Mouse (Mus musculus) limb, embryonic 14.5 days (tissue): Measurements from ENCODE around the gene Clcn3. TPM values are rescaled to one million over a fixed set of nuclear protein-coding genes. Genes with fewer than 3 reads are reported as not detected.

ENCODE experiments used
- ATAC-seq: fragments of 200-750 bp; cut with Nextera tagmentation; 2 replicates; pipeline ENCODE4 v1.8.0; 2017; ENCODE audit warnings: low read depth, moderate number of reproducible peaks, moderate TSS enrichment; ENCODE audit not compliant: low FRiP score
- DNase-seq: peaks from one replicate; pipeline ENCODE4 v3.0.0-alpha.2; 2015; ENCODE audit warnings: low spot score
- H3K27ac ChIP-seq: fragments of 300-500 bp; sonication (generic); replicated peaks from 2 replicates; pipeline ENCODE4 v1.5.1; 2014; ENCODE audit warnings: low read depth, mild to moderate bottlenecking, low read length, moderate library complexity, mixed read lengths
- H3K27me3 ChIP-seq: fragments of 300-500 bp; sonication (generic); 2 replicates; pipeline ENCODE4 v1.6.1; 2014; ENCODE audit warnings: low read length, mixed read lengths; ENCODE audit not compliant: control insufficient read depth, insufficient read depth
- H3K36me3 ChIP-seq: fragments of 300-500 bp; sonication (generic); 2 replicates; pipeline ENCODE4 v1.6.1; 2014; ENCODE audit warnings: mild to moderate bottlenecking, low read length, moderate library complexity, mixed read lengths; ENCODE audit not compliant: control insufficient read depth, insufficient read depth
- H3K4me1 ChIP-seq: fragments of 300-500 bp; sonication (generic); 2 replicates; pipeline ENCODE4 v1.6.1; 2014; ENCODE audit warnings: antibody characterized with exemption, low read length, mixed read lengths; ENCODE audit not compliant: control insufficient read depth, insufficient read depth
- H3K4me2 ChIP-seq: fragments of 300-500 bp; sonication (generic); replicated peaks from 2 replicates; pipeline ENCODE4 v1.6.1; 2014; ENCODE audit warnings: low read depth, mild to moderate bottlenecking, low read length, moderate library complexity; ENCODE audit not compliant: severe bottlenecking
- H3K4me3 ChIP-seq: fragments of 300-500 bp; sonication (generic); replicated peaks from 2 replicates; pipeline ENCODE4 v1.5.1; 2014; ENCODE audit warnings: low read length
- H3K9ac ChIP-seq: fragments of 300-500 bp; sonication (generic); 2 replicates; pipeline ENCODE4 v1.6.1; 2014; ENCODE audit warnings: mild to moderate bottlenecking, low read depth, low read length, moderate library complexity; ENCODE audit not compliant: severe bottlenecking
- H3K9me3 ChIP-seq: fragments of 300-500 bp; sonication (generic); 2 replicates; pipeline ENCODE4 v1.6.1; 2016; ENCODE audit warnings: low read length; ENCODE audit not compliant: control insufficient read depth
- POLR2A ChIP-seq: fragments of 200-500 bp; IDR thresholded peaks from 2 replicates; pipeline ENCODE4 v1.8.0; 2012; ENCODE audit warnings: inconsistent platforms, mild to moderate bottlenecking, moderate library complexity, borderline replicate concordance; ENCODE audit not compliant: insufficient read depth, insufficient read length; ENCODE audit errors: extremely low read depth
- WGBS: fragments of 180-500 bp; shearing (Covaris S2); extraction: QIAGEN DNeasy Blood & Tissue Kit; methylation state at CpG from one replicate; pipeline ENCODE4 v1.1.7; 2014; 5-methylcytosine and 5-hydroxymethylcytosine counted together
- polyA plus RNA-seq, 2 experiments: library from polyadenylated mRNA; depleted of rRNA in 1 of 2; stranded (reverse) in 1 of 2; unstranded in 1 of 2; fragments of >200 nt; fragmentation: Nextera tagmentation in 1 of 2; extraction: Ambion mirVana in 1 of 2; gene quantifications; 2 replicates each; pipeline versions ENCODE4 v1.2.1 to v1.2.3; 2012 to 2014

The Clcn3 gene
- polyA plus RNA-seq, 2 experiments, result 10.9 to 15.3 TPM

- no peak for TF ChIP-seq POLR2A
- DNase-seq (no peak), ATAC-seq (no peak)
- Histone ChIP-seq H3K4me1 (no peaks in the 10 kb centered on the region), H3K4me3 (no peak overlapping the region), H3K36me3 (no peaks in the 10 kb centered on the region), H3K27me3 (no peaks in the 10 kb centered on the region), H3K4me2 (no peak overlapping the region), H3K9me3 (no peaks in the 10 kb centered on the region), H3K9ac (no peak overlapping the region), H3K27ac (no peak overlapping the region)
- 75% methylated on average over 3 of the region's 3 CpGs for WGBS
Observed at GRCm38 (mm10) chr8:60860749-60861148, 122.4 kb downstream of the Clcn3 start.

Other genes with a start within 250 kb of the Clcn3 start
- gene Hpf1, start 92.9 kb downstream of the Clcn3 start, polyA plus RNA-seq (2012; rRNA removed), result 46.6 and 54.9 TPM in 2 replicates
- 94.5 TPM in 2 replicates for gene Hpf1, start 92.9 kb downstream of the Clcn3 start, polyA plus RNA-seq (2014; fragmentation: Nextera tagmentation; extraction: Ambion mirVana)
- 8.6 and 10.8 TPM in 2 replicates for gene Nek1, start 9.9 kb upstream of the Clcn3 start, polyA plus RNA-seq (2012; rRNA removed)
- 21.9 and 23.0 TPM in 2 replicates for gene Nek1, start 9.9 kb upstream of the Clcn3 start, polyA plus RNA-seq (2014; fragmentation: Nextera tagmentation; extraction: Ambion mirVana)
- 8.8 and 9.9 TPM in 2 replicates for gene Sh3rf1, start 240.6 kb upstream of the Clcn3 start, polyA plus RNA-seq (2012; rRNA removed)
- gene Sh3rf1, start 240.6 kb upstream of the Clcn3 start, polyA plus RNA-seq (2014; fragmentation: Nextera tagmentation; extraction: Ambion mirVana), result 12.8 and 15.2 TPM in 2 replicates